Mouse (Mus musculus) E14TG2a.4 (cell line): ENCODE data around the gene Efnb3.

Source experiments
- CTCF ChIP-seq: conservative IDR thresholded peaks from 2 replicates; pipeline ENCODE4 v1.5.1; 2014; ENCODE audit warnings: low read length
- NANOG ChIP-seq: IDR thresholded peaks from 2 replicates; pipeline ENCODE4 v1.6.1; 2014; ENCODE audit warnings: borderline replicate concordance, low read length, mixed read lengths

DNA sequence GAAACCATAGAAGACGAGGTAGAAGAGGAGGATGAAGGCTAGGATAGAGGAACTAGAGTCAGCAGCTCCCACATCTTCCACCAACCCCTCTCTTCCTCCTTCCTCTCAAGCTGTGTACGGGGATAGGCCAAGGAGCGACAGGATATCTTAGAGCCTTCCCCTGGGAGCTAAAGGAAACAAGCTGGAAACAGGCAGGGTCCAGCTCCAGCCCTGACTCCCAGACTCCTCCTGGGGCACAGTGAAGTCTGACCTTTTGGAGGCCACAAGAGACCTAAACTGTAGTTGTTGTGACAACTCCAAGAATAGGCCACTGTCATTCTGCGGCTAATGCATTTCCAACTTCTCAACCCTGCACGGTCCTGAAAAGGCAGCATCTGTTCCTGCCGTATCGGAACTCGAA, 43.5 kb upstream of the Efnb3 start:
- TF ChIP-seq CTCF: no peak
- no peak for TF ChIP-seq NANOG
